28 mouse cellular contexts compared by ENCODE assay signal in the genomic region with DNA sequence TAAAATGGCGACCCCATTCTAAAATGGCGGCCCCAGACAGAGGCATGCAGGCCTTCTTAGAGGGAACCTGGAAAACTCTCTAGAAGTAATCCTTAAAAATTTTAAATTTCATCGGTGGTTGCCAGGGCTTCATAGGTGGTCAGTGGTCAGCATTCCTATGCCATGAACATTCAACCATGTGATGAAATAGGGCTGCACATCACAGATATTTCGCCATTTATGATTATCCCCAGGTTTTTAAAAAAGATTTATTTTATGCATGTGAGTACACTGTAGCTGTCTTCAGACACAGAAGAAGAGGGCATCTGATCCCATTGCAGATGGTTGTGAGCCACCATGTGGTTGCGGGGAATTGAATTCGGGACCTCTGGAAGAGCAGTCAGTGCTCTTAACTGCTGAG. TPM values are rescaled to one million over a fixed set of nuclear protein-coding genes. Genes with fewer than 3 reads are reported as not detected.
DNase-seq lines count a peak whose midpoint lies in the region; ATAC-seq and TF ChIP-seq lines count a peak whose summit lies in the region.
"Had no signal": no experiment of that assay in that cellular context is flagged by ENCODE, and none has a peak within 500 bp of the region (broad histone marks: within the 10 kb centered on the region; RNA-seq: fewer than 3 reads in every experiment).

No protein-coding gene starts in this region.

- H3K79me2 ChIP-seq in macrophage (ENCODE audit: inconsistent target), result peaks cover 43% of the 10 kb centered on the region

- peaks cover 67% of the 10 kb centered on the region for H3K4me1 ChIP-seq in liver, embryonic 12.5 days
- H3K4me1 ChIP-seq in bone marrow, adult 2 months (ENCODE audit: control insufficient read depth, insufficient read depth, low read length), result peaks cover 8% of the 10 kb centered on the region
- peaks cover 10% of the 10 kb centered on the region for H3K4me1 ChIP-seq in hindbrain, embryonic 16.5 days (ENCODE audit: control insufficient read depth, insufficient read depth, low read depth, low read length)

- TF ChIP-seq POLR2A in bone marrow, adult 2 months (IDR thresholded peaks at IDR 0.05; ENCODE audit: borderline replicate concordance, control insufficient read depth, low read depth, low read length), result no peak

- WGBS in liver, embryonic 12.5 days (ENCODE audit: insufficient replicate concordance), result 84% methylated on average over 6 of the region's 6 CpGs
- WGBS in bone marrow, adult 2 months, result 71% methylated on average over 6 of the region's 6 CpGs
- WGBS in macrophage (ENCODE audit: missing documents), result 81% methylated on average over 6 of the region's 6 CpGs
- 93% methylated on average over 6 of the region's 6 CpGs for WGBS in hindbrain, embryonic 16.5 days

- no peak for ATAC-seq in liver, embryonic 12.5 days
- no peak for ATAC-seq in hindbrain, embryonic 16.5 days
- ATAC-seq: forebrain, embryonic 14.5 days; hindbrain, postnatal 0 days; intestine, embryonic 15.5 days; lung, postnatal 0 days; midbrain, embryonic 13.5 days; Patski had no signal

- H3K27ac ChIP-seq in liver, embryonic 12.5 days, result peak overlapping the region; percentile 72; the same call in 1 of the 2 replicates
- H3K27ac ChIP-seq in bone marrow, adult 2 months (ENCODE audit: control insufficient read depth, insufficient read depth, low read depth, low read length, poor library complexity), result peak overlapping the region; percentile 82; the same call in 1 of the 2 replicates
- H3K27ac ChIP-seq in macrophage, result peak overlapping the region; percentile 96
- no peak overlapping the region for H3K27ac ChIP-seq in hindbrain, embryonic 16.5 days (ENCODE audit: low read depth, low read length)
- H3K27ac ChIP-seq: embryonic facial prominence, embryonic 12.5 days; hindbrain, postnatal 0 days; intestine, embryonic 15.5 days; kidney, postnatal 0 days; limb, embryonic 13.5 days; midbrain, embryonic 13.5 days; stomach, postnatal 0 days had no signal

- no peak overlapping the region for H3K4me2 ChIP-seq in liver, embryonic 12.5 days
- no peak overlapping the region for H3K4me2 ChIP-seq in hindbrain, embryonic 16.5 days (ENCODE audit: low read length)
- H3K4me2 ChIP-seq: embryonic facial prominence, embryonic 12.5 days; intestine, embryonic 15.5 days; limb, embryonic 13.5 days; midbrain, embryonic 13.5 days had no signal

- no peaks in the 10 kb centered on the region for H3K27me3 ChIP-seq in liver, embryonic 12.5 days (replicated peaks)
- H3K27me3 ChIP-seq in hindbrain, embryonic 16.5 days (replicated peaks; ENCODE audit: control insufficient read depth, insufficient read depth, low read length), result no peaks in the 10 kb centered on the region
- H3K27me3 ChIP-seq: embryonic facial prominence, embryonic 12.5 days; intestine, embryonic 15.5 days; limb, embryonic 13.5 days; midbrain, embryonic 13.5 days; Patski had no signal

- peaks cover 18% of the 10 kb centered on the region for H3K36me3 ChIP-seq in liver, embryonic 12.5 days
- H3K36me3 ChIP-seq in macrophage (ENCODE audit: inconsistent target), result peaks cover 10% of the 10 kb centered on the region
- peaks cover 5% of the 10 kb centered on the region for H3K36me3 ChIP-seq in hindbrain, embryonic 16.5 days (ENCODE audit: control insufficient read depth, insufficient read depth, low read length)
- H3K36me3 ChIP-seq: intestine, embryonic 15.5 days had no signal

- H3K9me3 ChIP-seq in liver, embryonic 12.5 days (replicated peaks), result no peaks in the 10 kb centered on the region
- no peaks in the 10 kb centered on the region for H3K9me3 ChIP-seq in hindbrain, embryonic 16.5 days (ENCODE audit: control insufficient read depth, low read length)
- H3K9me3 ChIP-seq: embryonic facial prominence, embryonic 12.5 days; intestine, embryonic 15.5 days; limb, embryonic 13.5 days; midbrain, embryonic 13.5 days had no signal

- TF ChIP-seq CTCF in bone marrow, adult 2 months (IDR thresholded peaks at IDR 0.05; ENCODE audit: control insufficient read depth, insufficient read depth, low read length), result no peak

- no peak overlapping the region for H3K4me3 ChIP-seq in liver, embryonic 12.5 days
- no peak overlapping the region for H3K4me3 ChIP-seq in bone marrow, adult 2 months (replicated peaks; ENCODE audit: control insufficient read depth, low read depth, low read length)
- no peak overlapping the region for H3K4me3 ChIP-seq in macrophage (ENCODE audit: inconsistent target)
- no peak overlapping the region for H3K4me3 ChIP-seq in hindbrain, embryonic 16.5 days (ENCODE audit: low read length)
- H3K4me3 ChIP-seq: embryonic facial prominence, embryonic 12.5 days; intestine, embryonic 15.5 days; limb, embryonic 13.5 days; midbrain, embryonic 13.5 days had no signal

- DNase-seq in liver, result no peak
- DNase-seq in 3T3-L1 (ENCODE audit: low read depth, low spot score), result peak; percentile 62
- DNase-seq in layer of hippocampus, adult 11-12 months (ENCODE audit: low spot score), result no peak
- DNase-seq: adrenal gland, postnatal 10 days; cerebellum, adult 11-12 months; cerebellum, adult 9-11 months; embryo, embryonic 11 days; gastrocnemius, postnatal 10 days; kidney, adult 2 months; kidney, postnatal 4 days; right cerebral cortex, postnatal 14 days had no signal

- H3K9ac ChIP-seq in liver, embryonic 12.5 days, result no peak overlapping the region
- no peak overlapping the region for H3K9ac ChIP-seq in hindbrain, embryonic 16.5 days (ENCODE audit: low read depth, low read length)
- H3K9ac ChIP-seq: embryonic facial prominence, embryonic 12.5 days; intestine, embryonic 15.5 days; limb, embryonic 13.5 days; midbrain, embryonic 13.5 days had no signal

RNA-seq across cellular contexts. Expression of a gene that starts 2.8 kb away (rescaled TPM):
- 310 and 322 TPM in 2 replicates for polyA plus RNA-seq in liver, embryonic 12.5 days (2016; fragmentation: Nextera tagmentation; extraction: Ambion mirVana)
- 590 and 975 TPM in 2 replicates for polyA plus RNA-seq in bone marrow, adult 2 months (2011; ENCODE audit: insufficient read depth, insufficient read length, low replicate concordance, missing spikeins)
- 1,000 to 10,000 TPM; 1,324 to 5,431 (median 3,054) TPM for total RNA-seq in macrophage (2018; cell fraction: chromatin; rRNA removed)
- 100 to 1,000 TPM in 20 of 26 experiments, 10 to 100 TPM in 6; 61.4 to 373 (median 140) TPM for total RNA-seq in macrophage (2018; cell fraction: cytosol; rRNA removed)
- 1,000 to 10,000 TPM; 1,034 to 3,524 (median 2,239) TPM for total RNA-seq in macrophage (2018; cell fraction: nucleus; rRNA removed)
- polyA plus RNA-seq in macrophage (2018), result 194 to 679 TPM (median 250 TPM) in 3 replicates
- polyA plus RNA-seq in hindbrain, embryonic 16.5 days (2015; fragmentation: Nextera tagmentation; extraction: Ambion mirVana), result 453 and 454 TPM in 2 replicates

RNA-seq across cellular contexts. Expression of a gene that starts 5.8 kb away (rescaled TPM):
- polyA plus RNA-seq in liver, embryonic 12.5 days (2016; fragmentation: Nextera tagmentation; extraction: Ambion mirVana), result 94.2 and 94.9 TPM in 2 replicates
- polyA plus RNA-seq in bone marrow, adult 2 months (2011; ENCODE audit: insufficient read depth, insufficient read length, low replicate concordance, missing spikeins), result 103 and 127 TPM in 2 replicates
- 10 to 100 TPM in 24 of 26 experiments, 1 to 10 TPM in 2; 6.3 to 68.8 (median 31.3) TPM for total RNA-seq in macrophage (2018; cell fraction: chromatin; rRNA removed)
- 100 to 1,000 TPM; 294 to 457 (median 369) TPM for total RNA-seq in macrophage (2018; cell fraction: cytosol; rRNA removed)
- total RNA-seq in macrophage (2018; cell fraction: nucleus; rRNA removed), result 100 to 1,000 TPM; 103 to 331 (median 212) TPM
- polyA plus RNA-seq in macrophage (2018), result 279 to 472 TPM (median 312 TPM) in 3 replicates
- polyA plus RNA-seq in hindbrain, embryonic 16.5 days (2015; fragmentation: Nextera tagmentation; extraction: Ambion mirVana), result 214 and 227 TPM in 2 replicates

RNA-seq across cellular contexts. Expression of a gene that starts 10.1 kb away (rescaled TPM):
- polyA plus RNA-seq in liver, embryonic 12.5 days (2016; fragmentation: Nextera tagmentation; extraction: Ambion mirVana), result 70.8 and 72.8 TPM in 2 replicates
- 113 and 165 TPM in 2 replicates for polyA plus RNA-seq in bone marrow, adult 2 months (2011; ENCODE audit: insufficient read depth, insufficient read length, low replicate concordance, missing spikeins)
- total RNA-seq in macrophage (2018; cell fraction: chromatin; rRNA removed), result 100 to 1,000 TPM in 5 of 26 experiments, 10 to 100 TPM in 21; 38.8 to 170 (median 62.8) TPM
- total RNA-seq in macrophage (2018; cell fraction: cytosol; rRNA removed), result 10 to 100 TPM; 59.8 to 95.0 (median 70.9) TPM
- 100 to 1,000 TPM in 4 of 26 experiments, 10 to 100 TPM in 22; 36.1 to 155 (median 46.9) TPM for total RNA-seq in macrophage (2018; cell fraction: nucleus; rRNA removed)
- 65.7 to 116 TPM (median 81.0 TPM) in 3 replicates for polyA plus RNA-seq in macrophage (2018)
- 53.8 and 58.2 TPM in 2 replicates for polyA plus RNA-seq in hindbrain, embryonic 16.5 days (2015; fragmentation: Nextera tagmentation; extraction: Ambion mirVana)

RNA-seq across cellular contexts. Expression of a gene that starts 56.3 kb away (rescaled TPM):
- 477 and 480 TPM in 2 replicates for polyA plus RNA-seq in liver, embryonic 12.5 days (2016; fragmentation: Nextera tagmentation; extraction: Ambion mirVana)
- polyA plus RNA-seq in bone marrow, adult 2 months (2011; ENCODE audit: insufficient read depth, insufficient read length, low replicate concordance, missing spikeins), result 147 and 211 TPM in 2 replicates
- total RNA-seq in macrophage (2018; cell fraction: chromatin; rRNA removed), result not detected
- under 1 TPM in 9 of 26 experiments, not detected in 17; 0.09 to 0.43 (median 0.14) TPM for total RNA-seq in macrophage (2018; cell fraction: cytosol; rRNA removed)
- total RNA-seq in macrophage (2018; cell fraction: nucleus; rRNA removed), result not detected
- not detected in 3 replicates for polyA plus RNA-seq in macrophage (2018)
- 1.7 and 2.1 TPM in 2 replicates for polyA plus RNA-seq in hindbrain, embryonic 16.5 days (2015; fragmentation: Nextera tagmentation; extraction: Ambion mirVana)
- total RNA-seq: layer of hippocampus, postnatal 25 days; left cerebral cortex, postnatal 36 days; monocyte, adult 5-6 weeks had no signal
